Mouse (Mus musculus) A20 (cell line): ENCODE measurements around the gene Crat.

Experiments used
- DNase-seq: peaks from one replicate; pipeline ENCODE4 v3.0.0-alpha.2; 2011; ENCODE audit warnings: low read depth, low spot score

Gene Crat

DNA sequence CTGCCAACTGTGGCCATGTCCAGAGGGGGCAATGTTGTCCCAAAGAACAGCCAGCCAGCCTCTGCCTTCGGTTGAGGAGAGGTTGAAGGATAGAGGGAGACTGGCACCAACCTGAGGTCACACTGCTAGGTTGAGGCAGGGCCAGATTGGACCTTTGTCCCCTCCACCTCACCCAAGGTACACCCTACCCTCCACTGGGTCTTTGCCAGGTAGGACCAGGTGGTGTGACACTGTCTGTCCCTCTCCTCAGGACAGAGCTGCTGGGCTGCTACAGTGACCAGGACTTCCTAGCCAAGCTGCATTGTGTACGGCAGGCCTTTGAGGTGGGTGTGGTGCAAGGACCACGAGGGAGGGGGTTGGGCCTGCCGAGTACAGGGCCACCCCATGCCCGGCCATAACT lies 37.9 kb downstream of the Crat start:
- no peak for DNase-seq

DNA sequence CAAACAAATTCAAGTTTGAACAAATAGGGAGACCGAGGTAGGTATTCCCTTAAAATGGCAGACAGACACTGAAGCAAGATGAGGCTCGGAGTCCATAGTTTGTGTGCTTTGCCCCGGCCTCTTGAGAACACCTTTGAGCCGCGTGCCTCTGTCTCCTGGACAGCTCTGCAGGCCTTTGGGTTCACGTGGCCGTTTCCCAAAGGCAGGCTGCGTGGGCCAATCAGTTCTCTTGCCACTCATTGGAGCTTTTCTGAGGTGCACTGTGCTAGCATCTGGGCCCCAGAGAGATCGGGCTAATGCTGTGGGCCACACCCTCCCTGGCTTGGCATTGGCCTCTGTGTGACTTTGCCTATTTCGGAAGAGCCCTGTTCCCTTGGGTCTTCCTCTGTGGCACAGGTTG lies 39.7 kb downstream of the Crat start:
- no peak for DNase-seq

- no peak for DNase-seq
Observed at GRCm38 (mm10) chr2:30372726-30373125, 42.9 kb downstream of the Crat start.

DNA sequence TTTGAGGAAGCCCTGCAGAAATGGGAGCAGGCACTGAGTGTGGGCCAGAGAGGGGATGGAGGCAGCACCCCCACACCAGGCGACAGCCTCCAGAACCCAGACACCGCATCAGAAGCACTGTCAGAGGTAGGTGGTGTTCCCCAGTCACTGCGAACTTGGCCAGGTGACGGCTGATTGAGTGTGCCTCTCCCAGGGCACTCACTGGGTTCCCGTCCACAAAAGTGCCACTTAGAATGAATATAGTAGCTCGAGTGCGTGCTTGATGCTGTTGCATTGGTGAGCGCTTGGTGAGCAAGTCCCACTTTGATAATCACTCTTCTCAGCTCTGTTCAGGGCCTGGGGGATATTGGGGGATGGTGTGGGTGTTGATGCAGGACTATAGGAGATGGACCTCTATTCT lies 44.1 kb downstream of the Crat start:
- no peak for DNase-seq

DNA sequence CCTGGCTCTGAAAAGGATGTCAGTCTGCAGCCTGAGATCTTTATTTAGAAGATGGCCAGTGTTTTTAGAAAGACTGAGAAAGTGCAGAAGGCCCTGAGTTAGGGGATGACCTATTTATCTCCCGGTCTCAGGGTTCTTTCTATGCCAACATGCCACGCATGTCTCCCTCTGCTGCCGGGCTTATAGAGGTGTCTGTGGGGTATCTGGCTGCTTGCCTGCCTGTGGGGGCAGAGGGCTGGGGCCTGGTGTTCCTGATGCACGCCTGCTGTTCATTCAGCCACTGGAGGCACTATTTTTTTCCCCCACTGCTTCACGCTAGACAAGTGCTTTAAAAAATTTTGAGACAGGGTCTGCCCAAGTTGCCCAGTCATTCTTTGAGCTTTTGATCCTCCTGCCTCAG lies 49.4 kb downstream of the Crat start:
- DNase-seq: peak; percentile 42

DNA sequence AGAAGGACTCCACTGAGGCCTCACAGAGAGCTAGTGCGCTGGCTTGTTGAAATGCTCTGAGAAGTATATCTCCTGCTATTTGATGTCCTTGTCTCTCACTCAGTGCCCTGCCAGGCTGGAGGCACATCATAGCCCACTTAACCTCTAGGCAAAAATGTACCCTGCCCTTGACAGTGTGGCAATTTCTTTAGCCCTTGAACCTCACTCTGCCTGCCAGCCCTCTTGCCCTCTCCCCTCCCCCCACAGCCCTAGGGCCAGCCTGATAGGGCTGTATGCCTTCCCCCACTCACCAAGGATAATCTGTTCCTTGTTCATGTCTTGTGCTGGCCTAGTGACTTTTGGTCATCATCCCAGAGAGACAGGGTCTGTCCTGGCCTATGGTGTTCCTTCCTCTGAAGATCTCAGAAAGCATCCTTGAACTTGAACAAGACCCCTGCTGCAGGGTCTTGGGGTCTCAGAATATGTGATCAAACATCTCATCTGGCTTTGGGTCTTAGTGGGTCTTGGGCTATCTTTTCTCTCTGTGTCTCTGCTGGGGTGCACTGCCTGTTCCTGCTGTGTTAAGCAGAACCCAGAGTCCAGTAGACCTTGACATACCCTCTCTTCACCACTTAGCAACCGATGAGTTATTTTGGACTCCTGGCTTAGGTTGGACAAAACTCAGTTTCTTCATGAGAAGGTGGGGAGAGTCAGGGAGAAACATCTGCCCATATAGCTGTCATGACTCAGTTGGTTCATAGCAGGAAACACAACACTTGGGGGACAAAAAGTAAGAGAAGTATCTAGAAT lies 50.1 kb downstream of the Crat start:
- DNase-seq: peak; percentile 50

GRCm38 (mm10) chr2:30363773-30364650 lies 51.6 kb downstream of the Crat start, which contains the start of gene Miga2:
TSS of gene Miga2 (plus strand) at chr2:30364233.
- peak; percentile 99 for DNase-seq

- DNase-seq: peak; percentile 40
Observed at GRCm38 (mm10) chr2:30362865-30363264, 52.7 kb downstream of the Crat start.

DNA sequence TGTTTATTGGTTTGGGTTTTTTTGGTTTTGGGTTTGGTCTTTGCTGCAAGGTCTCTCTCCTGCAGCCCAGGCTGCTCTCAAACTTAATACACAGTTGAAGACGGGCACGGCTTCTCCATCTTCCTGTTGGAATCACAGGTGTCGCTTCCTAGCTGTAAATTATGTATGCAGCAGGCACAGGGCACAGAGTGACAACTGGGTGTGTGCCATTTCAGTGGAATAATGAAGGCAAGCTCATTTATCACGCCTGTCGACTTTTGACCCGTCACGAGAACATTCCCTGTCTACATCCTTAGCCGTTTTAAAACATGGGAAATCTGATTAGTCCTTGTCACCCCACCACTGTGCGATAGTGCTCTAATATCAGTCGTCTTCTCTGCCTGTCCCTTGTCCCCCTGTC lies 55.0 kb downstream of the Crat start:
- DNase-seq: no peak

- peak; percentile 88 for DNase-seq
Observed at GRCm38 (mm10) chr2:30358533-30359531, 56.8 kb downstream of the Crat start, which contains the start of gene Sh3glb2. TSS of gene Sh3glb2 (minus strand) at chr2:30359337.

- peak; percentile 12 for DNase-seq
Observed at GRCm38 (mm10) chr2:30357552-30358510, 57.8 kb downstream of the Crat start.

DNA sequence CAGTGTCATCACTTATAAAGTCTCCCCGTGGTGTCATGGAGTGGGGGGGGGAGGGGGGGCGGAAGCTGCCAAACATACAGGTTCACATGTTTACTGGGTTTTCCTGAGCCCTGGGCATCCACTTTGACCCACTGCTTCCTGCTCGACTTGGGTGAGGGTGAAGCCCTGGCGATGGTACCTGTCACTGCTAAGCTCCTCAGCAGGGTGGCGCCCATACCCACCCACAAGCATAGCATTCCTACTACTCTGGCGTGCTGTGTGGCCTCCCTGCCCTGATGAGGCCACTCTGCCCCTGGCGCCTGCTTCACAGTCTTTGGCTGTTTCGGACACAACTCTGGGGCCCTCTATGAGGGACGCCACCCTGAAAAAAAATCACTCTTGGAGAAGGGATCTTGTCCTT lies 58.7 kb downstream of the Crat start:
- no peak for DNase-seq

DNA sequence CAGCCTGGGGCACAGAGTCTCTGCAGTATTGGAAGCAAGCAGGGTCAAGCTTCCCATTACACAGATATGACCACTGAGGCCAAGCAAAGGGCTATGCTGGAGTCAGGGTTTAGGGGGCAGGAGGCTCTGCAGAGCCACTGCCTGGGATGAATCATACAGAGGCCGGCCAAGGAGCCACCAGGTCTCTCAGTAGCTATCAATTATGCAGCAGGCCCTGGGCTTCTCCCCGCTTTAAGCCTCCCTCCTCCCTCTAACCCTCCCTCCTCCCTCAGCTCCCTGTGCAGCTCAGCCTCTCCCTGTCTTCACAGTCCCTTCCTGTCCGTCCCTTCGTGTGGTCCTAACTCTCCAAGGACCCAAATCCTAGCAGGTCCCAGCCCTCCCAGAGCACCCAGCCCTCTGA lies 59.3 kb downstream of the Crat start:
- DNase-seq: no peak

DNA sequence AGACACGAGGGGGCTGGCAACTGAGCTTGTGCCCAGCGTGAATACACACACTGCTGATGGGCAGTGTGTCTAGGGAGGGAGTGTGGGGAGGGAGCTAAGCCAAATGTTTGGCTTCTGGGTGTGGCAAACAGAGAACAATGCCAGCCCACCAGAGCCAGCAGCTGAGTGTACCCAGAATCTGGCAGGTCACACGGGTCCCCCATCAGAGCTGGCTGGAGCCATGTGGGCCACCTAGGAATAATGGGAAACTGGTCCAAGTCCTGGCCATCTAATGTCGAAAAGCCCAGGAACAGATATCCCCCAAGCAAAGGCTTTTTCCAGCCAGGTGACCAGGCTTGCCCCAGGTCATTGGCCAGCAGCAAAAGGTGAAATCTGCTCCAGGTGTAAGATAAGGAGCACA lies 59.8 kb downstream of the Crat start:
- DNase-seq: no peak

DNA sequence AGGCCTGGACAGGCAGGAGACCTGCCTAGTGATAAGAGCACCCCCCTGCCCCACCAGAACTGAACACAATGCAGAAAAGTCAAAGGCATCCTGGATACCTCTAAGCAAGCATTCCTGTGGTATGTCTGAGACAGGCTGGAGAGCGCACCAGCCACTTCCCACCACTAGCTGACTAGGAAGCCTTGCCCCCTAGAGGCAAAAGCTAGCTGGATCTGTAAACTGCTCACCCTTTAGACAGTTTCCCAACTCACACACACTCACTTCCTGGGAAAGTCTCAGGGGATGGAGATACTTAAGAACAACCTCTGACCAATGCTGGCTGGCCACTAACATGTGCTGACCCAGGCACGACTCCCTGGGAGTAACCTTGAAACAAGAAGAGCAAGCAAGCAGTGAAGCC lies 64.5 kb downstream of the Crat start:
- DNase-seq: no peak
